28 mouse cellular contexts compared by ENCODE assay signal in genomic region chr6:99933404-99933803, GRCm38 (mm10).
DNase-seq lines count a peak whose midpoint lies in the region; ATAC-seq and TF ChIP-seq lines count a peak whose summit lies in the region.
"Had no signal": no experiment of that assay in that cellular context is flagged by ENCODE, and none has a peak within 500 bp of the region (broad histone marks: within the 10 kb centered on the region; RNA-seq: fewer than 3 reads in every experiment).

No protein-coding gene starts in this region.

- DNase-seq in midbrain, embryonic 11.5 days (ENCODE audit: low spot score, missing footprints) = peak; percentile 49
- DNase-seq in CH12.LX (ENCODE audit: extremely low read depth) = no peak
- peak; percentile 42 for DNase-seq in Muller cell, postnatal 12 days (ENCODE audit: inconsistent ontology term)
- no peak for DNase-seq in right cerebral cortex, postnatal 36 days (ENCODE audit: low spot score in 2 of 2)
- no peak for DNase-seq in adrenal gland, postnatal 36 days
- no peak for DNase-seq in lung, postnatal 14 days
- DNase-seq: adrenal gland, adult 8-10 months; cerebellum, adult 18-20 months; gastrocnemius, adult 2 months; heart, adult 2 months; heart, postnatal 36 days; kidney, adult 9 months; kidney, postnatal 10 days; liver; right cerebral cortex, postnatal 25 days; spleen, adult 18-20 months; thymus, adult 18-20 months; thymus, postnatal 25 days had no signal

- no peaks in the 10 kb centered on the region for H3K79me2 ChIP-seq in CH12.LX (replicated peaks; ENCODE audit: control insufficient read depth, extremely low read depth, insufficient read depth, poor library complexity, severe bottlenecking)

- TF ChIP-seq POLR2A in CH12.LX (IDR thresholded peaks at IDR 0.05; ENCODE audit: low read depth, low read length) = no peak

- dilution Hi-C loops in CH12.LX (cut with MboI; ENCODE audit: extremely low pct_ligation_motif_present, extremely low pct_unique_long_range_greater_than_20kb, low sequenced_read_pairs) = no loop called here

- H3K4me2 ChIP-seq in midbrain, embryonic 11.5 days = no peak overlapping the region
- H3K4me2 ChIP-seq in midbrain, embryonic 15.5 days = no peak overlapping the region
- H3K4me2 ChIP-seq in CH12.LX (ENCODE audit: insufficient read depth, low read depth, poor library complexity, severe bottlenecking) = no peak overlapping the region
- H3K4me2 ChIP-seq: hindbrain, embryonic 12.5 days; lung, embryonic 14.5 days; midbrain, embryonic 12.5 days had no signal

- H3K9ac ChIP-seq in midbrain, embryonic 11.5 days (ENCODE audit: low read length) = no peak overlapping the region
- H3K9ac ChIP-seq in midbrain, embryonic 15.5 days = no peak overlapping the region
- no peak overlapping the region for H3K9ac ChIP-seq in CH12.LX (ENCODE audit: insufficient read depth, low read depth)
- H3K9ac ChIP-seq: hindbrain, embryonic 12.5 days; liver, embryonic 14.5 days; lung, embryonic 14.5 days; midbrain, embryonic 12.5 days had no signal

- no peak for TF ChIP-seq EP300 in CH12.LX (IDR thresholded peaks at IDR 0.05; ENCODE audit: low read length)

- no peaks in the 10 kb centered on the region for H3K9me3 ChIP-seq in midbrain, embryonic 11.5 days (ENCODE audit: control insufficient read depth, low read length)
- no peaks in the 10 kb centered on the region for H3K9me3 ChIP-seq in midbrain, embryonic 15.5 days
- no peaks in the 10 kb centered on the region for H3K9me3 ChIP-seq in CH12.LX (replicated peaks; ENCODE audit: low read length)
- H3K9me3 ChIP-seq: hindbrain, embryonic 12.5 days; midbrain, embryonic 12.5 days had no signal

- H3K27me3 ChIP-seq in midbrain, embryonic 11.5 days (ENCODE audit: control insufficient read depth, insufficient read depth, low read length) = no peaks in the 10 kb centered on the region
- no peaks in the 10 kb centered on the region for H3K27me3 ChIP-seq in midbrain, embryonic 15.5 days (replicated peaks)
- H3K27me3 ChIP-seq in CH12.LX (replicated peaks) = no peaks in the 10 kb centered on the region

- WGBS in midbrain, embryonic 11.5 days = 76% methylated on average over 5 of the region's 5 CpGs
- WGBS in midbrain, embryonic 15.5 days = 79% methylated on average over 5 of the region's 5 CpGs

- no peaks in the 10 kb centered on the region for H3K36me3 ChIP-seq in midbrain, embryonic 11.5 days (ENCODE audit: control insufficient read depth, insufficient read depth, low read length)
- no peaks in the 10 kb centered on the region for H3K36me3 ChIP-seq in midbrain, embryonic 15.5 days (replicated peaks)
- H3K36me3 ChIP-seq in CH12.LX (replicated peaks in 1 of 2; ENCODE audit: control insufficient read depth in 1 of 2, insufficient read depth in 1 of 2, low read length in 1 of 2) = no peaks in the 10 kb centered on the region
- H3K36me3 ChIP-seq: hindbrain, embryonic 12.5 days; midbrain, embryonic 12.5 days had no signal

- no peak overlapping the region for H3K27ac ChIP-seq in midbrain, embryonic 11.5 days (ENCODE audit: low read depth, low read length)
- H3K27ac ChIP-seq in midbrain, embryonic 15.5 days = no peak overlapping the region
- H3K27ac ChIP-seq in CH12.LX (ENCODE audit: insufficient read depth, low read depth) = no peak overlapping the region
- H3K27ac ChIP-seq: gastrocnemius, adult 2 months; heart, adult 2 months; hindbrain, embryonic 12.5 days; hindbrain, postnatal 0 days; liver, embryonic 14.5 days; midbrain, embryonic 12.5 days; stomach, postnatal 0 days had no signal

- TF ChIP-seq RAD21 in CH12.LX (IDR thresholded peaks at IDR 0.05; ENCODE audit: low read depth, low read length) = no peak

- TF ChIP-seq CTCF in CH12.LX (conservative IDR thresholded peaks at IDR 0.05 in 1 of 2, IDR thresholded peaks at IDR 0.05 in 1 of 2; ENCODE audit: low read depth in 2 of 2, low read length in 2 of 2) = no peak

- H3K4me1 ChIP-seq in midbrain, embryonic 11.5 days (ENCODE audit: control insufficient read depth, insufficient read depth, low read length) = peaks cover under 1% of the 10 kb centered on the region; the same call in 1 of the 2 replicates
- peaks cover 3% of the 10 kb centered on the region for H3K4me1 ChIP-seq in midbrain, embryonic 15.5 days
- peaks cover 14 to 45% of the 10 kb centered on the region in 2 experiments for H3K4me1 ChIP-seq in CH12.LX (ENCODE audit: control insufficient read depth in 1 of 2, insufficient read depth in 2 of 2)

- ATAC-seq in midbrain, embryonic 11.5 days (ENCODE audit: low FRiP score) = no peak
- ATAC-seq in midbrain, embryonic 15.5 days (replicated peaks) = no peak
- 0 out of 2 replicates have a peak, but pooled peaks have one; percentile 5 for ATAC-seq in megakaryocyte progenitor cell, adult 5-6 weeks (replicated peaks; ENCODE audit: poor library complexity)
- ATAC-seq: activated CD4-positive, CD25-positive, alpha-beta regulatory T cell, adult 4 months had no signal

- in situ Hi-C loops in CH12.LX (cut with MboI; ENCODE audit: low pct_ligation_motif_present, low pct_unique_long_range_greater_than_20kb, low sequenced_read_pairs) = no loop called here

- no peak overlapping the region for H3K4me3 ChIP-seq in midbrain, embryonic 11.5 days (ENCODE audit: low read depth, low read length)
- no peak overlapping the region for H3K4me3 ChIP-seq in midbrain, embryonic 15.5 days
- no peak overlapping the region for H3K4me3 ChIP-seq in CH12.LX (replicated peaks in 1 of 3; ENCODE audit: low read depth in 2 of 3, low read length in 2 of 3, poor library complexity in 1 of 3)
- H3K4me3 ChIP-seq: erythroblast, embryonic 14.5 days; gastrocnemius, adult 2 months; heart, adult 2 months; hindbrain, embryonic 12.5 days; midbrain, embryonic 12.5 days had no signal

TF ChIP-seq in CH12.LX, 34 proteins besides CTCF, POLR2A, EP300 and RAD21:
- no peak for TF ChIP-seq HCFC1 (IDR thresholded peaks at IDR 0.05; ENCODE audit: low read depth, low read length)
- peak; percentile 68; the same call in 1 of the 2 replicates for TF ChIP-seq MAFK (IDR thresholded peaks at IDR 0.05; ENCODE audit: insufficient replicate concordance, low read length)
- 0 out of 2 replicates have a peak, but pooled peaks have one; percentile 19 for TF ChIP-seq BHLHE40 (IDR thresholded peaks at IDR 0.05; ENCODE audit: low read depth, low read length)

Comparison
In these comparisons a context has a peak if more than half of its experiments do, and no peak if none do; other contexts are left out.
1. DNase-seq: peak in midbrain, embryonic 11.5 days (single experiment) and Muller cell, postnatal 12 days (single experiment); none in CH12.LX (single experiment), right cerebral cortex, postnatal 36 days (0 of 2), adrenal gland, postnatal 36 days (0 of 2) and lung, postnatal 14 days (single experiment).